Mouse (Mus musculus): ENCODE results near the gene Nppc.

DNA sequence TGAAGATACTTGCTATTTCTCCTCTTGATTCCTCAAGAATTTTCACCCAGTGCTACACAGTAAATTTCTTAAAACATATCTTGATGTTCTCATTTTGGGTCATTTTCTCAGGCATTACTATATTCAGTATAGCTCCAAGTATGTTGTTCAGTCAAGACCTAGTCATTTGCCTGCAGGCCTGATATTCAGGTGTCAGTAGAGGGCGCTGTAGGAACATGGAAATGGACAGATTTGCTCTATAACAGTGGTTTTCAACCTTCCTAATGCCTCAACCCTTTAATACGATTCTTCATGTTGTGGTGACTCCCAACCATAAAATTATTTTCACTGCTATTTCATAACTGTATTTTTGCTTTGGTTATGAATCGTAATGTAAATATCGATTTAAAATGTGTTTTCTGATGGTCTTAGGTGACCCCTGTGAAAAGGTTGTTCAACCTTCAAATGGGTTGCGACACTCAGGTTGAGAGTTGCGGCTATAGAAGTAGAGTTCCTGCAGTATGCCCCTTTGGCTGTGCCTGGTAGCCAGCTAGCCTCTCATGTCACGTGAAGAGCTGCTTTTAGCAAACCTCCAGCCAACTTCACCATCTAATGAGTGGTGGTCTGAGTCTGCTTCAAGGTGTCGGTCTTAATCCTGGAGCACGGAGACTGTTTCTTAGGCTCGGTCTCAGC lies 51.8 kb downstream of the Nppc start:
- TF ChIP-seq POLR2A (IDR thresholded peaks at IDR 0.05; ENCODE audit: borderline replicate concordance, low read depth, low read length) (no peak), CTCF (IDR thresholded peaks at IDR 0.05; ENCODE audit: low read depth, low read length) (no peak)
